Mouse (Mus musculus) liver, embryonic 13.5 days (tissue): ENCODE results near the gene Capn7. TPM values are rescaled to one million over a fixed set of nuclear protein-coding genes. Genes with fewer than 3 reads are reported as not detected.

Source experiments
- ATAC-seq: fragments of 200-750 bp; cut with Nextera tagmentation; 2 replicates; pipeline ENCODE4 v1.8.0; 2017; ENCODE audit warnings: low read depth, mild to moderate bottlenecking, moderate number of reproducible peaks, moderate library complexity
- DNase-seq: peaks from one replicate; pipeline ENCODE4 v3.0.0; 2022
- H3K27ac ChIP-seq: fragments of 300-500 bp; sonication (generic); 2 replicates; pipeline ENCODE4 v1.5.1; 2015; ENCODE audit warnings: moderate library complexity, mild to moderate bottlenecking, inconsistent platforms
- H3K27me3 ChIP-seq: fragments of 300-500 bp; sonication (generic); 2 replicates; pipeline ENCODE4 v1.6.1; 2015; ENCODE audit warnings: mild to moderate bottlenecking, inconsistent platforms
- H3K36me3 ChIP-seq: fragments of 300-500 bp; sonication (generic); 2 replicates; pipeline ENCODE4 v1.6.1; 2015; ENCODE audit warnings: mild to moderate bottlenecking, inconsistent platforms
- H3K4me1 ChIP-seq: fragments of 300-500 bp; sonication (generic); replicated peaks from 2 replicates; pipeline ENCODE4 v1.6.1; 2015; ENCODE audit warnings: inconsistent platforms
- H3K4me2 ChIP-seq: fragments of 300-500 bp; sonication (generic); 2 replicates; pipeline ENCODE4 v1.6.1; 2015; ENCODE audit warnings: inconsistent platforms, mild to moderate bottlenecking, moderate library complexity
- H3K4me3 ChIP-seq: fragments of 300-500 bp; sonication (generic); replicated peaks from 2 replicates; pipeline ENCODE4 v1.5.1; 2015; ENCODE audit warnings: mild to moderate bottlenecking, inconsistent platforms
- H3K9ac ChIP-seq: fragments of 300-500 bp; sonication (generic); 2 replicates; pipeline ENCODE4 v1.6.1; 2015; ENCODE audit warnings: mild to moderate bottlenecking, inconsistent platforms
- H3K9me3 ChIP-seq: fragments of 300-500 bp; sonication (generic); replicated peaks from 2 replicates; pipeline ENCODE4 v1.6.1; 2016; ENCODE audit warnings: inconsistent platforms
- WGBS: fragments of 180-500 bp; shearing (Covaris S2); methylation state at CpG from one replicate; pipeline ENCODE4 v1.1.7; 2015; ENCODE audit not compliant: insufficient replicate concordance; 5-methylcytosine and 5-hydroxymethylcytosine counted together
- polyA plus RNA-seq: library from polyadenylated mRNA; unstranded; fragments of >200 nt; fragmentation: Nextera tagmentation; extraction: Ambion mirVana; gene quantifications from 2 replicates; pipeline ENCODE4 v1.2.1, GENCODE M21; 2015

Gene Capn7
- polyA plus RNA-seq, 1 experiment from 2014 or later = 18.1 TPM

GRCm38 (mm10) chr14:31416411-31416810 lies 80.0 kb downstream of the Capn7 start:
- Histone ChIP-seq H3K4me2 (no peak overlapping the region), H3K27ac (no peak overlapping the region), H3K27me3 (no peaks in the 10 kb centered on the region), H3K36me3 (no peaks in the 10 kb centered on the region), H3K4me1 (peaks cover 75% of the 10 kb centered on the region), H3K4me3 (no peak overlapping the region), H3K9me3 (no peaks in the 10 kb centered on the region), H3K9ac (no peak overlapping the region)
- no peak for DNase-seq
- ATAC-seq = no peak
- 57% methylated on average over 3 of the region's 3 CpGs for WGBS

GRCm38 (mm10) chr14:31416835-31417549 lies 80.6 kb downstream of the Capn7 start:
- H3K9me3 ChIP-seq = no peaks in the 10 kb centered on the region
- 76% methylated on average over 16 of the region's 16 CpGs for WGBS
- peaks cover 78% of the 10 kb centered on the region for H3K4me1 ChIP-seq
- ATAC-seq (no peak), DNase-seq (no peak)
- no peak overlapping the region for H3K4me2 ChIP-seq
- no peak overlapping the region for H3K9ac ChIP-seq
- H3K27me3 ChIP-seq = no peaks in the 10 kb centered on the region
- H3K4me3 ChIP-seq = no peak overlapping the region
- no peaks in the 10 kb centered on the region for H3K36me3 ChIP-seq
- H3K27ac ChIP-seq = no peak overlapping the region

- no peaks in the 10 kb centered on the region for H3K27me3 ChIP-seq
- no peaks in the 10 kb centered on the region for H3K36me3 ChIP-seq
- no peak overlapping the region for H3K4me3 ChIP-seq
- no peak overlapping the region for H3K4me2 ChIP-seq
- no peak overlapping the region for H3K9ac ChIP-seq
- WGBS = 48% methylated on average over 4 of the region's 4 CpGs
- peak overlapping the region; percentile 51 for H3K27ac ChIP-seq
- DNase-seq (no peak), ATAC-seq (no peak)
- H3K9me3 ChIP-seq = no peaks in the 10 kb centered on the region
- H3K4me1 ChIP-seq = peaks cover 78% of the 10 kb centered on the region
These were observed 82.8 kb downstream of the Capn7 start for GRCm38 (mm10) chr14:31419279-31419678.

- Histone ChIP-seq H3K27me3 (no peaks in the 10 kb centered on the region), H3K9me3 (no peaks in the 10 kb centered on the region), H3K27ac (no peak overlapping the region), H3K4me3 (no peak overlapping the region), H3K9ac (no peak overlapping the region), H3K4me1 (peaks cover 70% of the 10 kb centered on the region), H3K4me2 (no peak overlapping the region), H3K36me3 (no peaks in the 10 kb centered on the region)
- whole genome bisulfite sequencing = 72% methylated on average over 8 of the region's 8 CpGs
- DNase-seq = no peak
- ATAC-seq = no peak
These were observed 83.7 kb downstream of the Capn7 start for GRCm38 (mm10) chr14:31420135-31420534.

- Histone ChIP-seq H3K27me3 (no peaks in the 10 kb centered on the region), H3K27ac (no peak overlapping the region), H3K9ac (no peak overlapping the region), H3K36me3 (peaks cover 2% of the 10 kb centered on the region), H3K4me3 (no peak overlapping the region), H3K4me1 (peaks cover 66% of the 10 kb centered on the region), H3K4me2 (no peak overlapping the region), H3K9me3 (no peaks in the 10 kb centered on the region)
- no peak for ATAC-seq
- 68% methylated on average over 7 of the region's 7 CpGs for WGBS
- no peak for DNase-seq
These were observed 84.1 kb downstream of the Capn7 start for GRCm38 (mm10) chr14:31420562-31420961.

GRCm38 (mm10) chr14:31420985-31421384 lies 84.5 kb downstream of the Capn7 start:
- H3K27ac ChIP-seq = peak overlapping the region; percentile 75; the same call in 1 of the 2 replicates

More at GRCm38 (mm10) chr14:31420985-31421384, 84.5 kb downstream of the Capn7 start:
- Histone ChIP-seq H3K4me2 (no peak overlapping the region), H3K36me3 (peaks cover 6% of the 10 kb centered on the region), H3K9me3 (no peaks in the 10 kb centered on the region), H3K27me3 (no peaks in the 10 kb centered on the region), H3K9ac (no peak overlapping the region), H3K4me3 (no peak overlapping the region), H3K4me1 (peaks cover 63% of the 10 kb centered on the region)
- ATAC-seq (no peak), DNase-seq (no peak)
- 69% methylated on average over 7 of the region's 7 CpGs for WGBS

Other genes with a start within 250 kb of the Capn7 start
- 81.6 and 90.8 TPM in 2 replicates for gene Smim4, start 207.7 kb upstream of the Capn7 start, polyA plus RNA-seq
- gene Nt5dc2, start 205.6 kb upstream of the Capn7 start, polyA plus RNA-seq = 174 and 196 TPM in 2 replicates
- 18.5 and 19.2 TPM in 2 replicates for gene Stab1, start 168.0 kb upstream of the Capn7 start, polyA plus RNA-seq
- gene Tnnc1, start 128.3 kb upstream of the Capn7 start, polyA plus RNA-seq = 21.1 and 25.3 TPM in 2 replicates
- gene Nisch, start 119.7 kb upstream of the Capn7 start, polyA plus RNA-seq = 77.9 and 84.9 TPM in 2 replicates
- gene Sema3g, start 118.8 kb upstream of the Capn7 start, polyA plus RNA-seq = 0.02 and 0.05 TPM in 2 replicates
- gene Phf7, start 85.3 kb upstream of the Capn7 start, polyA plus RNA-seq = 8.4 and 8.6 TPM in 2 replicates
- 39.5 and 44.2 TPM in 2 replicates for gene Bap1, start 85.2 kb upstream of the Capn7 start, polyA plus RNA-seq
- gene Dnah1, start 12.7 kb upstream of the Capn7 start, polyA plus RNA-seq = 0.15 and 0.28 TPM in 2 replicates
- gene Sh3bp5, start 99.4 kb downstream of the Capn7 start, polyA plus RNA-seq = 13.3 and 16.2 TPM in 2 replicates
- gene Eaf1, start 157.8 kb downstream of the Capn7 start, polyA plus RNA-seq = 24.1 and 31.7 TPM in 2 replicates
- gene Mettl6, start 158.4 kb downstream of the Capn7 start, polyA plus RNA-seq = 36.5 and 43.0 TPM in 2 replicates